Mouse (Mus musculus) granulocyte monocyte progenitor cell, adult 5-6 weeks (primary cell): Measurements from ENCODE around the gene Dnajb7. TPM values are rescaled to one million over a fixed set of nuclear protein-coding genes. Genes with fewer than 3 reads are reported as not detected.

ENCODE experiments used
- ATAC-seq: replicated peaks from 2 replicates; pipeline ENCODE4 v1.8.0; 2016; ENCODE audit warnings: mild to moderate bottlenecking, moderate TSS enrichment, inconsistent platforms; ENCODE audit not compliant: poor library complexity, severe bottlenecking
- total RNA-seq, 2 experiments: library from RNA; stranded (forward) in 1 of 2; stranded (reverse) in 1 of 2; fragments of 200-712, 200-1000 nt in 1 of 2; fragments of >200 nt in 1 of 2; fragmentation: Nextera tagmentation in 1 of 2; gene quantifications; 2 replicates each; pipeline ENCODE4 v1.2.3; 2014 to 2017

The Dnajb7 gene
- total RNA-seq (2014; fragmentation: Nextera tagmentation): not detected in 2 replicates
- total RNA-seq (2017): not detected in 2 replicates

DNA sequence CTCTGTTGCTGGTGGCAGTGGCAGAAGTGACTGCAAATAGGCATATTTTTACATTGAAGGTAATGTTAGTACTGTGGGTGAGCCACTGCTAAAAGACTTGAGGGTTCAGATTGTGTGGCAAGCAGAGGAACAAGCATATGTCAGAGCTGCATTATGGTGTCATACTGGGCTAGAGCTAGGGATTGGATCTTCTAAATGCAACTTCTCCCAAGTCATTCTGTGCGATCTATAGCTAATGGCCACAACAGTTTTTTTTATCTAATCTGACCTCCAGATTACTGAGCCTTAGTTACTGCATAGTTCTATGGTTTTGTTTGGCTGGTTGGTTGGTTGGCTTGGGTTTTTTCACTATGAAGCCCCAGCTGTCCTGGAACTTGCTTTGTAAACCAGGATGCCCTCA, at the start of gene Dnajb7:
Dnajb7 (minus strand) TSS at position 101 of the 400 bp plus-strand sequence.
- ATAC-seq: no peak

DNA sequence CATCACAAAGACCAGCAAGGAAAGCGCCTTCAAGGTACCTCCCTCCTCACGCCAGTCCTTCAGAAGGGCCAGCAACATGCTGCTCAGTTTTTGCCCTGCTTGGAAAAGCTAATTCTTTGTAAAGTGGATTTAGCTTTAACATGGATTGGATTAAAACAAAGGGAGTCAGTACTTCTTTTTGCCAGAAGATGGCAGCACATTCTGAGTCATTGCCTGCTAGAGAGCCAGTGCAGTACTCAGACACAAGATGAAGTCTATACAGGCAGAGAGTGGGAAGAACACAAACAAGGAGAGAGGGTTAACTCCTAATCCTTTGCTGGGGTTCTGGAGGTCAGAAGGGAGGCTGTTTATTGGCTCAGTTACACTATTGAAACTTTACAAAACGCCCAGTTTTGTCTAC, 40.4 kb upstream of the Dnajb7 start:
- peak; percentile 66 for ATAC-seq

DNA sequence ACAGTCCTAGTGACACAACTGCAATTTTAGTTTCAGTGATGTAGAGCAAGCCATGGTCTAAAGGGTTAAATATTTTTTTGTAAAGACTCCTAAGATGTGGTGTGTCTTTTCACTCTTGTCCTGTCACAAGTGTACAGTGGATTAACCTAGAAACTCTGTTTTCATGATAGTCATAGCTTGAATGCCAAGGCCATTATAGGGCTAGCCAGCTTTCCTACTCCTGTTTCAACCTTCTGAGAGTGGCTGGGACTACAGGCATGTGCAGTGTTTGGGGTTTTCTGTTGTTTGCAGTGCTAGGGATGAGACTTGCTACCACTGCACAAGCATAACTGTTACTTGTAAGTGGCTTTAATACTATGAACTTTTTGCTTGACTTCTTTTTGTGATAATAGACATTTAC, 31.1 kb upstream of the Dnajb7 start:
- no peak for ATAC-seq

DNA sequence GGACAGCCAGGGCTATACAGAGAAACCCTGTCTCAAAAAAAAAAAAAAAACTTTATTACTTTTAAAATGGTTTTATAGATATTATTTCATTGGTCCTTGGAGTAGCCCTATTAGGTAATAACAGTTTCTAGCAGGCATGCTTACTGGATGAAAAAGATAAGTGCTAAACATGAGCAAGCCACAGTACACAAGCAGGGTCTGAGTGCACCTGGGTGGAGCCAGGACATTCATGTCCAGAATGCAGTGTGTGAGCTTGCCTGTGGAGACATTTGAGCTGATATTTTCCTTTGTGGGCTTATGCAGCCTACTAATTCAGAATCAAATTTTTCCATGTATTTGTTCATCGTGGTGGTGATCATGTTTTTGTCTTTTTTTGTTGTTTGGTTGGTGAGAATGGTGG, 30.2 kb upstream of the Dnajb7 start:
- ATAC-seq: no peak

DNA sequence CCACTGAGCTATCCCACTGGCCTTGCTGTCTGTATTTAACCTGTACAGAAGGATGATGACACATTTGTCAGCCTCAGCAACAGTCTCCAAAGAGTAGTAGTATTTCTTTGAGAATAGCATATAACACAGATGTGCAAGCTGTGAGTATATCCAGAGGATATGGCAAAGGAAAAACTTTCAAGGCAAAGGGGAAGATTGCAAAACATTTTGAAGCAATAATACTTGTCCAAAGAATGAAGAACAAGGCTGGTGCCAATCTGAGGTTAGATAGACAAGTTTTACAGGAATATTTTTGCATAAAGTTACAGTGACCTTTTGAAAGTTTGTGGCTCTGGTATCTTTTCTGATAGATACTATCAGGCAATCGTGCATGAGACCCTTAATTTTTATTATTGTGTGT, 23.1 kb upstream of the Dnajb7 start:
- ATAC-seq: no peak

GRCm38 (mm10) chr15:81427947-81428346, 19.8 kb upstream of the Dnajb7 start:
- ATAC-seq: no peak

DNA sequence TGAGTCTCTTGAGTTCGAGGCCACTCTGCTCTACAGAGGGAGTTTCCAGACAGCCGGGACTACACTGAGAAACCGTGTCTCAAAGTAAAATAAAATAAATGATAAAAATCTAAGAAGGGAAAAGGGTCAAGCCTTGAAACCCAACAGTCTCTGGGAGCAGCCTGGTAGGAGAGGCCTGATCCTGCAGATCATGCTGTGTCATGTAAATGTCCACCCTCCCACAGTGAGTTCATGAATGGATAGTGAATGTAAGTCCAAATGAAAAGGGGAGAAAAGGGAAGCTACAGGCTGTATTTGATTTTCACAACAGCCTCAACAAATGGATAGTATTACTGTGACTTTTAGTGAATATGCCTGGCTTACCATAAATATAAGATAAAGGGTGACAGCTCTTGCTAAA, 17.2 kb upstream of the Dnajb7 start:
- no peak for ATAC-seq

DNA sequence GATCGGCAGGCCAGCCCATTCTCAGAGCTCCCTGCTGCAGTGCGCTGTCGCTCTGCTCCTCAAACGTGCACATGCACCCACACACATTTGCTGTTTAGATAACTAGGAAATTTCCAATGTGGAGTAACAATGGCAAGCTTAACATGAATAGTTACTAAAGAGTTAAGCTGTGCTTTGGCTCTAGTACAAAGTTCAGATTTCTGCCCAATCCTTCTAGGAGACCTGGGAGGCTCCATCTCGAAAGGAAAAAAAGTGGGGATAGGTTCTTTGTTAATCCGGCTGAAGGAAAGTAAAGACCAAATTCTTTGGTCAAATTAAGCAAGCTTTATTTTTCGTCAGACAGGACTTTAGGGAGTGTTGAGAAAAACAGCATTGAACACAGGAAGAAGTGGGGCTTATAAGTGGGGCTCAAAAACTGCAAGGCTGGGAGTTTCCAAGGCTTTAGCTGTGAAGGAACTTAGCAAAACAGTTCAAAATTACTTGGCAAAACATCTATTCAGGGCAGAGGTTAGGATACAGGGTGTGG, 14.1 kb upstream of the Dnajb7 start:
- no peak for ATAC-seq

GRCm38 (mm10) chr15:81421454-81421853, 13.4 kb upstream of the Dnajb7 start:
- peak; percentile 67 for ATAC-seq

- ATAC-seq: no peak
These were observed 10.0 kb upstream of the Dnajb7 start for GRCm38 (mm10) chr15:81418065-81418464.

GRCm38 (mm10) chr15:81416763-81417310, 8.7 kb upstream of the Dnajb7 start:
- peak; percentile 85 for ATAC-seq

GRCm38 (mm10) chr15:81405008-81405407, 3.1 kb downstream of the Dnajb7 start:
- ATAC-seq: no peak

DNA sequence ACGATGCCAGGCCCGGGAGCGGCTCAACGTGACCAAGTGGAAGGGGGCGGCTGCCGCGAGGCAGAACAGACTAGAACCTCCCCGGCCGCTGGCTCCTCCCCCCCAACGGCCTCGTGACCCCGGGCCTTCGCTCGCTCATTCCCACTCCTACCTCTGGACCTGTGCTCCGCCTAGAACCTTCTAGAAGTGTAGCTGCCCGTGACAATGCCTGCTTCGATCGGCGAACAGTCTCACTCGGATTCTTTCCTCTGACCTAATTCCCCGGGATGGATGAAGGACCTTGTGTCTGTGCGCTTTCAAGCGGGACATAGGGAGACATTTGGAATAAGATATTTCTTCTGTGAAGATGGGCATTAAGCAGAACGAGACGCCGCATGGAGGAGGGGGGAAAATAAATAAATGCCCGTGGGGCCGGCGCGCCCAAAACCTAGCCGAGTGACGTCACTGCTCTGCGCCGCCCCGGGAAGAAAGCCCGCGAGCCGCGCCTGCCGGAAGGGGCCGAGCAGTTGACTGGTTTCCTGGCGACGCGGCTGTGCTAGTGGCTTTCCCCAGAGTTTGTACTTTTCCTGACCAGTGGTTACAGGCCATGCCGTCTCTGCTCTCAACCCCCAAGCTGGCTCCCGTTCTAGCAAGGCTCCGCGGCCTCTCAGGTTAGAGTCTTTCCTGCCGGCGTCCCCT, 8.3 kb downstream of the Dnajb7 start, which contains the start of the genes St13 and Xpnpep3:
St13 (minus strand) TSS at position 440 of the 678 bp plus-strand sequence.
Xpnpep3 (plus strand) TSS at position 501 of the 678 bp plus-strand sequence.
- ATAC-seq: peak; percentile 96

DNA sequence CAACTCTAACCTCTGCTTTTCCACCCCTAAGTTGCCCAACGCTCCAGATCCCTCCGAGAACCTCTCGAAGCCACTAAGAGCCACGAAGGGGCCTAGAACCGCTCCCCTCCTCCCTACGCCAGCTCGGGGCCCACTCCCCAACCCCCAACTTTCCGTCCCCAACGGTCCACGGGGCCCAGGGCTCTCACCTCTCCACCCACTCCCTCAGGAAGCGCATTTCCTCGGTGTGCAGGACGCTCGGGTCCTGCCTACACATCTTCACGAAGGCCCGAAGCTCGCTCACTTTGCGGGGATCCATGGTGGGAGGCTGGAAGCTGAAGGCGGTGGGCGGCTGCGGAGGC, 8.8 kb downstream of the Dnajb7 start:
- ATAC-seq: no peak; the same call in 1 of the 2 replicates

DNA sequence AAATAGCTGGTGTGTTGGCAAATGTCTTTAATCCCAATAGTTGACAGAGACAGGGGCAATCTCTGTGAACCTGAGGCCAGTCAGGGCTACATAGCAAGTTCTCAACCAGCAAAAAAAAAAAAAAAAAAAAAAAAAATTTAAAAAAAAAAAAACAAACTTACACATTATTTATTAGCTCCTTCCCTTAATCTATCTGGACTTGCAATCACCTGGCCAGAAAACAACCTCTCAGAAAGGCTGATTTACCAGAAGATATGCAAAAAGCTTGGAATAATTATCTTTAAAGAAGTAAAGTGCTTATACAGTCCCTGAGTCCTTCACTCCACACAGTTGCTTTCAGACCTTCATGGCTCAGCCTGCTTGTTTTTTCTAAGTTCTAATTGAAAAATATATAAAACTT, 9.9 kb downstream of the Dnajb7 start:
- no peak for ATAC-seq

- no peak for ATAC-seq
These were observed 13.7 kb downstream of the Dnajb7 start for GRCm38 (mm10) chr15:81394211-81394915.

DNA sequence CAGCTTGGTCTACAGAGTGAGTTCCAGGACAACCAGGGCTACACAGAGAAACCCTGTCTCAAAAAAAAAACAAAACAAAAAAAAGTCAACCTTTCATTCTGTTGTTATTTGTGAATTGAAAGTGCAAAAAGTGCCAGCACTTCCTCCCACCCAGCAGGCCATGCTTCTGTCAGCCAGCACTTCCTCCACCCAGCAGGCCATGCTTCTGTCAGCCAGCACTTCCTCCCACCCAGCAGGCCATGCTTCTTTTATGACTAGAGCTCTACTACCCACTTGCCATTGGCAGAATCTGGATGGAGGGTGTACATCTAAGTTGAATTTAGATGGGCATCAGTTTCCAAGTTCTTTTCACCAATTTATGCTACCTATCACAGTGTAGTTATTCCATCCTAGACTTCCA, 15.1 kb downstream of the Dnajb7 start:
- peak; percentile 92 for ATAC-seq

GRCm38 (mm10) chr15:81386327-81386726, 21.8 kb downstream of the Dnajb7 start:
- no peak for ATAC-seq

GRCm38 (mm10) chr15:81378845-81379244, 29.3 kb downstream of the Dnajb7 start:
- no peak for ATAC-seq

- no peak for ATAC-seq
These were observed 33.5 kb downstream of the Dnajb7 start for GRCm38 (mm10) chr15:81374621-81375020.

DNA sequence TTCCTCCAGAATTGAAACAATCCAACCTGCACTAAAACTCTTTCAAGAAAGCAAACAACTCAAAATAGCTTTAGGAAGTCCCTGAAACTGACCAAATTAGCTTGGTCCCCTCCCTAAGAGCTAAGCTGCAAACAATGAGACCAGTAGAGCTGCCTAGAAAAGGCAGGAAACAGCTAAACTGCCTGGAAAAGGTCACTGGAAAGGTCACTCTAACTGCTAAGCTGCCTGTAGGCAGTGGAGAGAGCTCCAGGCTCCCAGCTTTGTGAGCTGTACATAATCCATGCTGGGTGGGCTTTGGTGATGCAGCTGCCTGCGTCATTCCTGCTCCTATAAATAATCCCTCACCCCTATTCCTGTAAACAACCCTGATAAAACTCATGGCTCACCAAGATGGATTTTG, 37.7 kb downstream of the Dnajb7 start:
- no peak for ATAC-seq
